Mouse (Mus musculus): ENCODE results near the gene Setd7.

DNA sequence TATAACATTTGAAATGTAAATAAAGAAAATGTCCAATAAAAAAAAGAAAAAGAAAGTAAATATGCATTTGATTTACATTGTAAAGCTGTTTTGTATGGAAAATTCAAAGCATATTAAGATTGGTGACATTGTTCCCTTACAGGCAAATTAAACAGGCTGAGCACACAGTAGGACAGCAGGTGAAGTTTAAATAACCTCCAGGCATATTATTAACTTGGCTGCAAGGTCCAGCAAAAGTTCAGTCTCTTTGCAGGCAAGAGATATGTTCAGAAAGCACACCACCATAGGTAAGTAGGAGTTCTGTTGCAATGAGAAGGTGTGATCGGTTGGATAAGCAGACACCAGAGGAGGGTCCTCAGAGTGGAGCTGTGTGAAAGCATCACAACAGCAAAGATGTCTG, 62.7 kb downstream of the Setd7 start:
- no peak for TF ChIP-seq CTCF (IDR thresholded peaks at IDR 0.05; ENCODE audit: low read depth, low read length)
- TF ChIP-seq TAL1 (conservative IDR thresholded peaks at IDR 0.05; ENCODE audit: low read depth, low read length): no peak

All from G1E (cell line).